Mouse (Mus musculus): ENCODE measurements around the gene Gabbr2.

Gabbr2 gene

DNA sequence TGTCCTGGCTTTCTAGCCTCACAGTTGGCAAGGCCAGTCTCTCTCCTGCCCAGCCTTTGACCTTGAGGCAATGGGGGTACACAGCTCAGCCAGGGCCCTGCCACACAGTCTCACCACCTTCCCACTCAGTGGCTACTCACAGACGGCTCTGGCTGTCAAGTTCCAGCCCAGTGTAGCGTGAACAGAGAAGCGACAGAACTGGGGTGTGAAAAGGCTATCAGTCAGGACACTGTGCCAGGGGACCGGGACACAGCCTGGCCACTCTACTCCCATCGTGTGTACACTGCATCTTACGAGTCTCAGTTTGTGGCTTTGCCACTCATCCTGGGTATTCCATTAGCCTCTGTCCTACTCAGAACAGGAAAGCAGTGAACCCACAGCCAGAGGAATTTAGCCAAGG lies 295.2 kb downstream of the Gabbr2 start:
- DNase-seq: peak; percentile 43 to 50

DNA sequence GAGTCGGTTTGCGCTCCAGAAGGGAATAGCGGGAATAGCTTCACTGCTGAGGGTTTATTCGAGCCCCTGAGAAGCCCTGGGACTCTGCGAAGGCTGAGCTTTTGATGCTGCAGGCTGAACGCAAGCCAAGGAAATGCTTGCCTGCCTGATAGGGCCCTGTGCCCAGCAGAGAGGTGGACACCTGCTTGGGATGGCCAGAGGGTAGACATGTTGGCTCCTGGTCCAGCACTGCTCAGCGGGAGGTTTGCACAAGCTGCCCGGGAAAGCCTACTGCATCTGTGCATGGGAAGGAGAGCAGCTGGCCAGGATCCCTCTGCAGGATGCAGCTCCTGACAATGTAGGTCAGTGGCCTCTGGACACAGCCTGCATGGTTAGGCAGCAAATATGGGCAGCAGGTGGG lies 301.1 kb downstream of the Gabbr2 start:
- peak; percentile 86 for DNase-seq

DNA sequence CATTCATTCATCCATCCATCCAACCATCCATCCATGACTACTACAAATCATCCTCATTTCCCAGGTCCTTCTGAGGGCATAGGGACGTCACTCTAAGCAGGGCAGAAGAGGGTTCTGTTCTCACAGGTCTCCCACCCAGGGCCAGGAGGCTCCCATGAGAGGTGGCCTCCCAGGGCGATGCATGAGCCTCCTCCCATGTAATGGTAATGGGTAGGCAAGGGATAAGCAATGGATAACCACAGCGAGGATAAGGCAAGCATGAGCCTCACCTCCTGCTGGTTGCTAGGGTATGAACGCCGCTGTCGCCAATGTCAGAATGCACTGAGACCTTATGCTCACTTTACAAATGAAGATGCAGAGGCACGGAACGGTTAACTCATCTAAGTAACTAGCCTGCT lies 301.7 kb downstream of the Gabbr2 start:
- no peak for DNase-seq

DNA sequence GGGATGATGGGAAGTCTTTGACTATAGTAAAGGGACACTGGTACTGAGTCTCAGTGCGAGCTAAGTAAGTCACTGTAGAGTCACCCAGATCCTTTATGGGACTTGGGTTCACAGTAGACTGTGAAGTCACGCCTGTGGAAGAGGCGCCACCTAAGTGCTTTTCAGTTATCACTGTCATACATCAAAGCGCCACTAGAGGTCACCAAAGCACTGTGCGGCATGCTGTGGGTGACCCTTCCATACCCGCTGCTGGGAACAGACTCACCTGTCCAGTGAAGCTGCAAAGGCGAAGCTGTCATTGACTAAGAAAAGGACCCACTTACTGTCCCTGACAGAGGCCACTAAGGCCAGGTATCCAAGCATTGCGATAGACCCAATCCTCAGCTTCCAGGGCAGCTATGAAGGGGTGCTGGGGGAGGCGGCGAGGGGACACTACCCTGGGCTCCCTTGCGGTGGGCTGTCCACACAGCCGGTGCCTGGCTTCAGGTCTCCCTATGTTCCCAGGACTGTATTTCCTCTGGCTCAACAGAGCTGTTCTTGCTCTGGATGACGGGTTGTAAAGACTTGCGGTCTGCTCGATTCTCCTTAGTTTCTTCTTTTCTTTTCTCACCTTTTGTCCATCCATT lies 302.2 kb downstream of the Gabbr2 start:
- DNase-seq: peak; percentile 83 to 95

DNA sequence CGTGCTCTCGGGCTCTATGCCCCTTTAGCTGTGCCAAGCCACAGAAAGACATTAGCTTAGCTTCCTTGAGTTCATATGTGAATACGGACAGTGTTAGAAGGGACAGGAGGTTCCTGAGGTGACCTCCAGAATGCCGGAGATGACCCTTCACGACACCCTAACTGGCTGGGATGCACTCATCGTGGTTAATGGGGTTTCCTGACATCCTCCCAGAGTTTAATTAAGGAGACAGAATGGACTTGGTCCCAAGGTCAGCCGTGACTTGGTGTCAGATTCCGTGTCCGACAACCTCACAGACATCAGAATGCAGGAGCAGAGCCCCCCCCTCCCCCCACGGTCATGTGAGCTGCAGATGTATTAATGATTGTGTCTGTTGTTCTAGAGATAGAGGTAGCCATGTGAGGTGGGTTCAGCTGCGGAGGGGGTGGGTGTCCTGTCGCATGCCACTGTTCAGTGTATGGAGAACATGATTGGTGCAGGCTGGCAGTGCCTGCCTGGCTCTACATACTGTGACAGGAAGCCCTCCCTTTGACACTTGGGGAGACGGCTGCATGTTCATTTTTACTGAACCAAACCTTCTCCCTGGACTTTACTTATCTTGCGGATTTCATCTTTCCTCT lies 303.4 kb downstream of the Gabbr2 start:
- DNase-seq: no peak

DNA sequence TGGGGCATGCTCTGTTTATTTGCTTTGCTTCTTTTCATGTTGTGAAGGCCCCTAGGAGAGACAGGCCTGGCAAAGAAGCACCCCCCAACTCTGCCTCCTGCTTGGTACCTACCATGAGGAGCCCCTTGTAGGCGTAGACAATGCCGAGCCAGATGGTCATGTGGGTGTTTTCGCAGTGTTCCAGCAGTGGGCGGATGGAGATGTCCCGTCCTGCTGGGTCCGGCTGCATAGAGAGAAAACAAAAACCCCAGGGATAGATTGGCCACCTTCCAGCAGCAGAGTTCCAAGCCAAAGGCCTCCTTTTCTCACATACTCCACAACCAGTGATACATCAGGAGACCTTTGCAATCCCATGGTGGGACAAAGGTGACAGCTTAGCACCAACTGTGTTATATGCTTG lies 307.5 kb downstream of the Gabbr2 start:
- DNase-seq: peak; percentile 61 to 65

DNA sequence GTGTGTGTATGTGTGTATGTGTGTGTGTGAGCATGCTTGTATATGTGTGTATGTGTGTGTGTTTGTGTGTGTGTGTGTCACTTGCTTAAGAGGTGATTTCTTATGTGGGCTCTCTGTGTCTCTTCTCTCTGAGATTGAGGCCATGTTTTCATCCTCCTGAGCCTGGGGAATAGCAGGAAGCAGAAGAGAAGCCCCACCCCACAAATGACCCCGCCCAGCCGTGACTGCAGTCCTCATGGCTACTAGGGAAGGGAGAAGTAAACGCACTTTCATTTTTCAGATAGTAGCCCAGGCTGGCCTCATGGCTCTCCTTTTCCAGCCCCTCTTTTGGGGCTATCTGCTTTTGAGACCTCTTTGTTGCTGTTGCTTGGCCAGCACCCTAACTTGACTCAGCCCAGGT lies 315.0 kb downstream of the Gabbr2 start:
- DNase-seq: no peak

DNA sequence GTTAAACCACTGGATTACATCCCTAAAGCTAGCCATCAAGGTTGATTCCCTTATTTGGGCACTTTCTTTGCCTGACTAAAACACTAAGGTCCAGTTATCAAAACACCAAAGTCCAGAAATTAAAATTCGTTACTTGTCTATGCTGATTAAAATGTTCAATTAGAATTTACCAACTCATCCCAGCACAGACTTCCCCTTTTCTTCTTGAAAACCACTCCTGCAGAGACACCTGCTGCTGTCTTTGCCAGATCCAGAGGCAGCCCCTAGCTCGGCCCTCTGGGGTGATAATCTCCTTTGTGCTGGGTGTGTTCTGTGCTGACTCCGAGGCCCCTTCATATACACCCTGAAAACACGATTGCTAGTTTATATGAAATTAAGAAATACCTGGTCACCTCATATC lies 315.7 kb downstream of the Gabbr2 start:
- DNase-seq: no peak

DNA sequence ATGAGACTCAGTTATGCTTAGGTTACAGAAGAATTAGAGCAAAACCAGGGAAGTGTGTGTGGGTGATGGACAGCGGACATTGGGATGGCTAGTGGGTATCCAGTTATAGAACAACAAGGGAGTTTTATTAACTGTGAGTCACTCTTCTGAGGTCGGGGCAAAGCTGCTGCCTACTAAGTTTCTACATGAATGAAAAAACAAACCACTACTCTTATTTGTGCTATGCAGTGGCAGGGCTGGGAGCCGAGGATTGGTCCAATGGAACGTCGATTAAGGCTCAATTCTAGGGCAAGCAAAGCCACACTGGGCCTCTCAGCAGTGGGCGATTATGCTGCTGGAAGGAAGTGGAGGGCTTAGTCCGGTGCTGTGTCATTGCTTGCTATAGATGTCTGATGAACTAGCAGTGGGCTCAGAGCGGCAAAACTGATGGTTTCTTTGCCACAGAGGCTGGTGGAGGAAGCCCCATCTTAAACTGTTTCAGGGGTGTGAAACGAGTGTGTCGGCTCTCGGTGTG lies 316.3 kb downstream of the Gabbr2 start:
- no peak for DNase-seq

GRCm38 (mm10) chr4:46668620-46669019 lies 323.1 kb downstream of the Gabbr2 start:
- DNase-seq: no peak

GRCm38 (mm10) chr4:46666420-46666819 lies 325.3 kb downstream of the Gabbr2 start:
- no peak for DNase-seq

DNA sequence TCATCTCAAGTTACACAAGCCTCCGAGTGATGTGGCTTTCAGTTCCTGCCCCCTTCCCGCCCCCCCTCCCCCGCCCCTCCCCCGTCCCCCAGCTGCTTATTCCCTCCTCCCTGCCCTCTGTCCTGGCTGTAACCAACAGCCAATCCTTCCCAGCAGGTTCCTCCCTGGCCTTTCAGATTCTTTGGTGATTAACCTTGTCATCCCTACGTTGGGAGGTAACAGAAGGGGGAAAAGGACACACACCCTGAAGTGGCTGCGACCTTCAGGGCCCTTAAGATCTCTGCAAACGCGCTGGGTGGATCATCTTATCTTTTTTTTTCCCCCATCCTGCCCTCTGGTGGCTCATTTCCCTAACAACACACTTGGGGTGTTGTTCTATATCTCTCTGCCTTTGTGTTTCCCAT lies 326.3 kb downstream of the Gabbr2 start:
- DNase-seq: no peak

GRCm38 (mm10) chr4:46664123-46665009 lies 327.3 kb downstream of the Gabbr2 start:
- no peak for DNase-seq

DNA sequence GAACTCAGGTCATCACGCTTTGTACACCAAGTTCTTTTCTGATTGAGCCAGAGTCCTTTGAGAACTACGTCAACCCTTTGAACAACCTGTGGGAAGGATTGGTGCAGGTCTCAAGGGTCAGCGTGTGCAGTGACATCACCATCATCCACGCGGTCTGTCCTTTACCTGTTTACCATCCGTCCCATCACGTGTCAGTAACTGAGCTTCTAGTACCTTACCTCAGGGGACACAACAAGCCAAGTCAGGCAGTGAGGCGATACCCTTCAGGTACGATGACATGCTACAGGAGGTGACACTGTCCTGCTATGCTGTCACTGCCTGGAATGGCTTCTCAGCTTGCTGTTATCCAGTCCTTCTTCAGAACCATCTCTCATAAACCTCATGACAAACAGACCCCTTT lies 330.2 kb downstream of the Gabbr2 start:
- no peak for DNase-seq

DNA sequence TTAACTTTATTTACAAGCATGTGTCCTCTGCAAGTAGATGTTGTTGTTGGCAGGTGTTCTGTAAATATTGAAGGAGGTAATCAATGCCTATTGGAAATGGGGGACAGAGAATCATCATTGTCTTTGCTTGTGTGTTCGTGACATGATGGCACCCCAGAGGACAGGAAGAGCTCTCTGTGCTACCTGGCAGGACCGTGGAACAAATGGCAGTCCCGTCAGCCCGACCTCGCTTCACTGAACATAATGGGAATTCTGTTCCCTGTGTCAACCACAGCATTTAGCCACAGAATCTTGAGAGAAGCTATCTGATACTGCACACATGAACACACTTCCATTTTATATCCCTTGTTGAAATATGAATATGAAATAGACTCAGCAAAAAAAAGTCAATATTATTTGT lies 332.7 kb downstream of the Gabbr2 start:
- peak in 1 of 2 experiments; percentile 20 for DNase-seq

DNA sequence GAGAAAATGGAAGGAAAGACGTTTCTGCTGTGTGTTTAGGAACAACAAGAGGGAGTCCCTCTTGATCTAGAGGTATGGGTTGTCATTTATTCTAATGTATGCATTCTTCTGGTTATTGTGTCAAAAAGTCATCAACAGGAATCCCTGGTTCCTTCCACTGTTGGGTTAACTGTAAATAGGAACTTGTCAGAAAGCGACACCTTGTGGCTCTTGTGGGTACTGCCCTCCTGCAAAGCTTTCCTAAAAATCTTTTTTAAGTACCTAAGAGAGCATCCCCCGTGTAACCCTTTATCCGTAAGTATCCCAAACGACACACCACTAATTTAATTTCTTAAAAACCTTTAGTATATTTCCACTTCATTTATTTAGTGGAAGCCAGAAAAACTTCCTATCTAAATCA lies 334.6 kb downstream of the Gabbr2 start:
- peak; percentile 83 to 89 for DNase-seq

GRCm38 (mm10) chr4:46655956-46656355 lies 335.7 kb downstream of the Gabbr2 start:
- no peak for DNase-seq

- DNase-seq: no peak
Observed at GRCm38 (mm10) chr4:46655298-46655697, 336.4 kb downstream of the Gabbr2 start.

DNA sequence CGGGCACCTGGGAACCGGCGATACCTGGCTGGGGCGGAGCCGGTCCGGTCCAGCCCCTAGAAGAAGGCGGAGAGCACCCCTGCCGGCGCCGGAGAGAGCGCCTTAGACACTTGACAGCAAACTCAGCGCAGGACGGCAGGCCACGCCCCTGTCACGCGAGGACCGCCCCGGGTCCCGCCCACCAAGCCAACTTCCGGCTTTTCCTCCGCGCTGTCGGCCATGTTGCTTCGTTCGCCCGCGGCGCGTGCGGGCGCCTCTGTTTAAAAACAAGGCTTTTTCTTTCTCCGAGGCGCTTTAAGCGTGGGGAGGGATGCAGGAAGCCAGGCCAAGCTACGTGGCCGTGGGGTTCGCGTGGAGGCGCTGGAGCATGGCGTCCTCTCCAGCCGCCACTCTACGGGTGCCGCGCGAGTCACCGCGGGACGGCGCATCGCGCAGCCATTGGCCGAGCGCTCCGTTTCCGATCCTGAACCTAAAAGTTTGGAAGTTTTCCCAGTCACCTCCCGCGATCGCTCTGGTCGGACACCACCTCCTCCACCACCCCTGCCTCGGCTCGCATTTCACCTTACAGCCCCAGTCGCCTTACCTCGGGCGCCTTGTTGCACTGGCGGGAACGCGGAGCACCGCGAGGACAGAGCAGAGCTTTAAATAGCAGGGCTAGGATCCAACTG lies 341.5 kb downstream of the Gabbr2 start, which contains the start of gene Tbc1d2:
Tbc1d2 (minus strand) TSS at position 124 of the 668 bp plus-strand sequence.
- DNase-seq: peak; percentile 95

- DNase-seq: no peak
Observed at GRCm38 (mm10) chr4:46649161-46649560, 342.5 kb downstream of the Gabbr2 start.

DNA sequence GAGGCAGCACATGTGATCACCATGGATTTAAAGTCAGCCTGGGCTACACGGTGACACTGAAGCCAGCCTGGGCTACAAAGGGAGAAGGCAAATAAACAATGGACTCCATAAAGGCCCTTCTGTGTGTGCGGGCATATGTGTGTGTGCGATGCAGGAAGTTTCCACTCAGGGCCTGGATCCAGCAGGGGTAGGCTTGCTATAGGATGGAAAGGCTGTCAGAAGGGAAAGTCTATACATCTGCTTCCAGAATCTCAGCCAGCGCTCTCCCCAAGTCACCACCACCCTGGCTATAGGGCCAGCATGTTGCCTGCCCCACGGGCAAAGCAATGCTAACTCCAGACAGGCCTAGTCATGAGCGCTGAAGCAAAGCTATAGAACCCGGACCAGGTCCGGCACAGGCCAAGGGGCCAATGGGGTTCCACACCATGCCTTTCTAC lies 348.0 kb downstream of the Gabbr2 start:
- no peak for DNase-seq

GRCm38 (mm10) chr4:46642924-46643675 lies 348.6 kb downstream of the Gabbr2 start:
- no peak for DNase-seq

Data from cerebellum, postnatal 36 days (tissue).